Mouse (Mus musculus) kidney, embryonic 16.5 days (tissue): ENCODE results near the gene Spg7. TPM values are rescaled to one million over a fixed set of nuclear protein-coding genes. Genes with fewer than 3 reads are reported as not detected.

ENCODE experiments used
- ATAC-seq: fragments of 200-750 bp; cut with Nextera tagmentation; 2 replicates; pipeline ENCODE4 v1.8.0; 2017; ENCODE audit warnings: moderate TSS enrichment; ENCODE audit not compliant: low FRiP score, low TSS enrichment
- H3K27ac ChIP-seq: fragments of 300-500 bp; sonication (generic); 2 replicates; pipeline ENCODE4 v1.5.1; 2014; ENCODE audit warnings: low read length
- H3K27me3 ChIP-seq: fragments of 300-500 bp; sonication (generic); 2 replicates; pipeline ENCODE4 v1.6.1; 2014; ENCODE audit warnings: low read length, control low read depth, mixed read lengths; ENCODE audit not compliant: insufficient read depth
- H3K36me3 ChIP-seq: fragments of 300-500 bp; sonication (generic); 2 replicates; pipeline ENCODE4 v1.6.1; 2014; ENCODE audit warnings: low read length, control low read depth, mixed read lengths; ENCODE audit not compliant: insufficient read depth
- H3K4me1 ChIP-seq: fragments of 300-500 bp; sonication (generic); 2 replicates; pipeline ENCODE4 v1.6.1; 2014; ENCODE audit warnings: low read length, control low read depth, mixed read lengths; ENCODE audit not compliant: insufficient read depth
- H3K4me2 ChIP-seq: fragments of 300-500 bp; sonication (generic); replicated peaks from 2 replicates; pipeline ENCODE4 v1.6.1; 2014; ENCODE audit warnings: low read depth, low read length
- H3K4me3 ChIP-seq: fragments of 300-500 bp; sonication (generic); 2 replicates; pipeline ENCODE4 v1.5.1; 2014; ENCODE audit warnings: mild to moderate bottlenecking, low read length
- H3K9ac ChIP-seq: fragments of 300-500 bp; sonication (generic); replicated peaks from 2 replicates; pipeline ENCODE4 v1.6.1; 2014; ENCODE audit warnings: low read length
- H3K9me3 ChIP-seq: fragments of 300-500 bp; sonication (generic); 2 replicates; pipeline ENCODE4 v1.6.1; 2016; ENCODE audit warnings: low read length, control low read depth
- whole genome bisulfite sequencing: fragments of 180-500 bp; shearing (Covaris S2); extraction: QIAGEN DNeasy Blood & Tissue Kit; methylation state at CpG from one replicate; pipeline ENCODE4 v1.1.7; 2014; 5-methylcytosine and 5-hydroxymethylcytosine counted together
- polyA plus RNA-seq: library from polyadenylated mRNA; unstranded; fragments of >200 nt; fragmentation: Nextera tagmentation; extraction: Ambion mirVana; gene quantifications from 2 replicates; pipeline ENCODE4 v1.2.1, GENCODE M21; 2015

Spg7 gene
- polyA plus RNA-seq, 1 experiment from 2014 or later, result 56.6 TPM

DNA sequence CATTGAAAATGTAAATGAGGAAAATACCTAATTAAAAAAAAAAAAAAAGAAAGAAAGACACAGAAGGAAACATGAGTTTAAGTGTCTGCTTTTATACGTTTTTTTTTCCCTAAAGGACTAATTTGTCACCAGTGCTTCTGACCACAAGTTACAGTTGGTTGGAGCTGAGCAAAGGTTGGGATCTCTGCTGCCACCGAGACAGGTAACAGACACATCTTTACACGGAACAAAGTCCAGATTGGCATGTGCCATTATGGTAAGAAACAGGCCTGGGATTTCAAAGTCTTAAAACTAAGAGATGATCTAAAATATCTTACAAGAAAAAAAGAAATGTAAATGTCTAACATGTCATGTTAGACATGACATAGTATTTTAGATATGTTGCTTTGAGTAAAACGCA, 16.0 kb upstream of the Spg7 start:
- no peak overlapping the region for H3K4me3 ChIP-seq
- H3K27ac ChIP-seq, result no peak overlapping the region
- no peak overlapping the region for H3K4me2 ChIP-seq
- H3K36me3 ChIP-seq, result no peaks in the 10 kb centered on the region
- H3K27me3 ChIP-seq, result no peaks in the 10 kb centered on the region
- no peaks in the 10 kb centered on the region for H3K9me3 ChIP-seq
- 65% methylated on average over 4 of the region's 4 CpGs for WGBS
- H3K9ac ChIP-seq, result no peak overlapping the region
- H3K4me1 ChIP-seq, result peaks cover 14% of the 10 kb centered on the region
- ATAC-seq, result no peak

DNA sequence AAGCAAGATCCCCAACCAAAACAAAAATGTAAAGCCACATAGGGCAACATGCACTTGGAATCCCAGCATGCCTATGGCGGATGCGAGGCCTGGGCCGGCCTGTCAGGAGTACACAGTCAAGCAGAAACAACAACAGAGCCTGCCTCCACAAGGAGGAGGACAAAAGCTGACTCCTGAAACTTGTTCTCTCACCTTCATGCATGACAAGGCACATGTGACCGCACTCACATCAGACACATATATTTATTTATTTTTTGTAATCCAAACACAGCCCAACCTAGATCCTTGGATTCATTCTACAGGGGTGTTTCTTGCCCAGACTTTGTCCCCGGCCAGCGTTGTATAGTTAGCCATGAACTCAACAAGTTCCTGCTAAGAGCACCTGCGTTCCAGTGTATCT, 14.9 kb upstream of the Spg7 start:
- H3K9ac ChIP-seq, result no peak overlapping the region
- ATAC-seq, result peak; percentile 40; the same call in 1 of the 2 replicates
- no peaks in the 10 kb centered on the region for H3K27me3 ChIP-seq
- peaks cover 14% of the 10 kb centered on the region for H3K4me1 ChIP-seq
- no peak overlapping the region for H3K4me2 ChIP-seq
- no peaks in the 10 kb centered on the region for H3K9me3 ChIP-seq
- H3K36me3 ChIP-seq, result no peaks in the 10 kb centered on the region
- H3K4me3 ChIP-seq, result no peak overlapping the region
- peak overlapping the region; percentile 71 for H3K27ac ChIP-seq
- 72% methylated on average over 7 of the region's 7 CpGs for WGBS

DNA sequence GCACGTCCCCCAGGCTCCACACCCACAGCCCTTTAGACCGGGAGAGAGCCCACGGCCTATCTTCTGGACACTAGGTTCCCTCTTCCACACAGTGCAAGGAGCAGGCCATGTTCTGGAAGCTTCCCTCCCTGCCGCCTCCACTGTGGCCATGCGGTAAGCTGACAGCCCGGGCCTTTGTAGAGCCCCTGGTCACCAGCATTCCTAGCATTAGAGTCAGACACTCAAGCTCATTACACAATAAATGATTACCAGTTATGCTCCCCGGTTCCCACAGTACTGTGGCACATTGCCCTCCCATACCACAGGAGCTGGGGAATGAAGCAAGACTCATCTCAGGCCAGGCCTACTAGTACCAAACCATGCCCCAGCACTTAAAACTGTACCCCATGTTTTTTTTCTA, 14.3 kb upstream of the Spg7 start:
- Histone ChIP-seq H3K27me3 (no peaks in the 10 kb centered on the region), H3K27ac (peak overlapping the region; percentile 71), H3K36me3 (no peaks in the 10 kb centered on the region), H3K9me3 (no peaks in the 10 kb centered on the region), H3K4me3 (no peak overlapping the region), H3K9ac (no peak overlapping the region), H3K4me1 (peaks cover 10% of the 10 kb centered on the region), H3K4me2 (no peak overlapping the region)
- ATAC-seq, result peak; percentile 57
- WGBS, result 80% methylated on average over 7 of the region's 7 CpGs

DNA sequence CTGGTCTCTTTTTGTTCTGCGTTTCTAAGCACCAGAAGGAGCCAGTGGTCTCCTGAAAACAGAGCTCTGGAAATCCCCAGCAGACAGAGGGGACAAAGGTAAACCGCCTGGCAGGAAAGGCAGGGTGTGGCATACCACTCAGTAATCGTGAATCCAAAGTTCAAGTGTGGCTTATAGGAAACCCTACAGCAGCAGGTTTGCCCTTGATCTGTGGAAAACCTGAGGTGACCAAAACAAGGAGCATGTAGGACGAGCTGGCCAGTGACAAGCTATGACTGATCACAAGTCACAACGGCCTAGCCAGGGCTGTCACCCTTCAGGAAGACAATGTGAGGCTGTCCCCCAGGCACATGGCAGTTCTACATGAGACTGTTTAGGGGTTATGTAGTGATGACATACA, 11.3 kb upstream of the Spg7 start:
- no peaks in the 10 kb centered on the region for H3K36me3 ChIP-seq
- H3K27ac ChIP-seq, result peak overlapping the region; percentile 21; the same call in 1 of the 2 replicates
- H3K9me3 ChIP-seq, result no peaks in the 10 kb centered on the region
- H3K4me2 ChIP-seq, result no peak overlapping the region
- WGBS, result 59% methylated on average over 5 of the region's 5 CpGs
- ATAC-seq, result no peak
- no peaks in the 10 kb centered on the region for H3K27me3 ChIP-seq
- no peak overlapping the region for H3K9ac ChIP-seq
- 0 out of 2 replicates have a peak, but pooled peaks cover 2% of the 10 kb centered on the region for H3K4me1 ChIP-seq
- no peak overlapping the region for H3K4me3 ChIP-seq

DNA sequence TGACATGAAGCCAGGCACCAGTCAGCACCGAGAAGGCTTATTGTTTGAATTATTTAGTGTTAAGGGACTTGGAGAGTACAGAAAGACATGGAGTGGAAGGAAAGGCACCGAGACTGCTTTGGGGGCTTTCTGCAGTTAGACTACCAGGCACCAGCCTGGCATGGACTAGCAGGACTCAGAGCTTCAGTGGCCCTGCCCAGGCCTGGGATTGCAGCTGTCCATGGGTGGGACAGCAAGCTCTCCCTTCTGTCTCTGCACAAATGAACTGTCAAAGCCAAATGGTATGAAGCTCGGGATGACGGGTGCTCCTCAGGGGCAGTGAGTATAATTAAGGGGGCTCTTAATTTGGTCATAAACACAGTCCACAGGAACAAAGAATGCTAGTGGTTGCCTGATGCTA, 1.3 kb downstream of the Spg7 start:
- Histone ChIP-seq H3K9ac (peak overlapping the region; percentile 98; the same call in 1 of the 2 replicates), H3K4me2 (peak overlapping the region; percentile 68), H3K27ac (no peak overlapping the region), H3K4me3 (no peak overlapping the region), H3K36me3 (no peaks in the 10 kb centered on the region), H3K27me3 (no peaks in the 10 kb centered on the region), H3K9me3 (no peaks in the 10 kb centered on the region), H3K4me1 (peaks cover 18% of the 10 kb centered on the region)
- 64% methylated on average over 4 of the region's 4 CpGs for WGBS
- ATAC-seq, result no peak

DNA sequence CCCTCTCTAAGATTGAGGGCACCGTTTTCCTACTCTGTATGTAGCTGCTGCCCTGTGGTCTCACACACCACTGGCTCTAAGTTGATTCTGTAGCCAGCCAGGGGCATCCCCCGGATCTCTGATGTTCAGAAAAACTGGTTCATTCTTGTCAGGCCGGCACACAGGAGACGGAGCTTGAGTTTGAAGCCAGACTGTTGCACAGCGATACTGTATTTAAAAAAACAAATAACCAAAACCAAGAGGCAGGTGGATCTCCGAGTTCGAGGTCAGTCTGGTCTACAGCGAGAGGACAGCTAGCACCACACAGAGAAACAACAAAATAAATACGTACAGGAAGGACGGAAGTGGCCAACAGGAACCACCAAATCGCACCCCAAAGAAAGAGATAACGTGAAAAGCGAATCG, 2.1 kb downstream of the Spg7 start:
- Histone ChIP-seq H3K4me3 (peak overlapping the region; percentile 96), H3K27me3 (no peaks in the 10 kb centered on the region), H3K36me3 (no peaks in the 10 kb centered on the region), H3K9me3 (no peaks in the 10 kb centered on the region), H3K4me2 (peak overlapping the region; percentile 68), H3K4me1 (peaks cover 18% of the 10 kb centered on the region), H3K9ac (peak overlapping the region; percentile 98), H3K27ac (peak overlapping the region; percentile 90)
- peak; percentile 43 for ATAC-seq
- WGBS, result under 1% methylated on average over 14 of the region's 14 CpGs

DNA sequence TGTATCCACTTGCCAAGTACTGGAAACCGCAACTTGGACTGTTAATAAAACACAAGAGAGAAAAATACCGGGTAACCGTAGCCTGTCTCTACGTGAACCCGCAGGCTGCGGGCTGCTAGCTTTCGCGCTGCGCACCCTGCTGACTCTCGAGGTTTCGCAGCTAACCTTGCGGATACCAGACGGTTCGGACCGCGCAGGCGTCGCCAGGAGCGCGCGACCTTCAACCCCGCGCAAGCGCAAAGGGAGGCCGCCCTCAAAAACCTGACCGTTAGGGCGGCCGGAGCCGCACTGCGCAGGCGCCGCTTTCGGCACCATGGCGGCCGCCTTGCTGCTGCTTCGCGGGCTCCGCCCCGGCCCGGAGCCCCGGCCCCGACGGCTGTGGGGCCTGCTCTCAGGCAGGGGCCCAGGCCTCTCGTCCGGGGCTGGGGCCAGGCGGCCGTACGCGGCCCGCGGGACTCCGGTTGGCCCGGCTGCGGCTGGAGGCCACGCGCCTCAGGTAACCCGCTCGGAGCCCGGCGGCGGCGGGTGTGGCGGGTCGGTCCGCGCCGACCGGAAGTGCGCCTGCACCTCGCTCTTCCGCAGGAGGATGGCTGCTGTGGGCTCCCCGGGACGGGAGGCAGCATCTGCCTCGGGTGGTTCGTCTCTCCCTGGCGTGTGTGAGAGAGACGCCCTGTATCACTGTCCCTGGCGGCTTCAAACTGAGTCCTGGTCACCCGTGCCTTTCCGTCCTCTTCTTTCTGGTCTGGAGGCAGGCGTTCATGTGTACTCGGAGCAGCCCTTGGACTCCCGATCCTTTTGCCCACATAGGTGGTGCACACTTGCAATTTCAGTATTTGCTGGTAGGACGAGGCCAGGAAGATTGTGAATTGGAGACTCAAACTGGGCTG, 2.7 kb downstream of the Spg7 start:
- H3K4me1 ChIP-seq, result peaks cover 18% of the 10 kb centered on the region
- peak overlapping the region; percentile 98 for H3K9ac ChIP-seq
- no peaks in the 10 kb centered on the region for H3K9me3 ChIP-seq
- H3K36me3 ChIP-seq, result no peaks in the 10 kb centered on the region
- no peaks in the 10 kb centered on the region for H3K27me3 ChIP-seq
- H3K27ac ChIP-seq, result peak overlapping the region; percentile 90
- under 1% methylated on average over 82 of the region's 84 CpGs for WGBS
- ATAC-seq, result peak; percentile 97
- H3K4me2 ChIP-seq, result peak overlapping the region; percentile 76
- peak overlapping the region; percentile 96 for H3K4me3 ChIP-seq

DNA sequence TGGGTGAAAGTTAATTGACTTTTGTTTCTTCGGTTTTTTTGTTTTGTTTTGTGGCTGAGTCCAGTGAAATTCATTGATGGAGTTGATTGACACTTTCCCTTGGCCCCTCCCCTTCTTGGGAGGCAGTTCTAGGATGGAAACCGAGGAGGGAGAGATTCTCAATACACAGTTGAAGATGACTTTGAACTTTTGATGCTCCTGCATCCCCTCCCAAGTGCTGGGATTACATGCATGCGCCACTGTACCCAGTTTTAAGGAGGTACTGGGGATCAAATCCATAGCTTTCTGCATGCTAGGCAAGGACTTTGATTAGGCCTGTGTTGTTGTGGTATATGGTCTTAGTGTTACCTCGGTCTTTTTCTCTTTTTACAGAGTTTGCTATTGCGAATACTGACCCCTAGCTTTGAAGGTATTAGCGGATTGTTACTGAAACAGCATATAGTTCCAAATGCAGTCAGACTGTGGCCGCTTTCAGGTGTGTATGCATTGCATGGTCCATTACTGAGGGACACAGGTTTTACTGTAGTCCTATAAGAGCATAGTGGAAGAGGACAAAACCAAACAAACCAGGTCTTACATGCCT, 3.5 kb downstream of the Spg7 start:
- Histone ChIP-seq H3K9me3 (no peaks in the 10 kb centered on the region), H3K27ac (peak overlapping the region; percentile 90), H3K27me3 (no peaks in the 10 kb centered on the region), H3K9ac (peak overlapping the region; percentile 98), H3K4me1 (peaks cover 18% of the 10 kb centered on the region), H3K36me3 (peaks cover 3% of the 10 kb centered on the region; the same call in 1 of the 2 replicates), H3K4me2 (peak overlapping the region; percentile 76), H3K4me3 (peak overlapping the region; percentile 96)
- 31% methylated on average over 7 of the region's 7 CpGs for WGBS
- no peak for ATAC-seq

DNA sequence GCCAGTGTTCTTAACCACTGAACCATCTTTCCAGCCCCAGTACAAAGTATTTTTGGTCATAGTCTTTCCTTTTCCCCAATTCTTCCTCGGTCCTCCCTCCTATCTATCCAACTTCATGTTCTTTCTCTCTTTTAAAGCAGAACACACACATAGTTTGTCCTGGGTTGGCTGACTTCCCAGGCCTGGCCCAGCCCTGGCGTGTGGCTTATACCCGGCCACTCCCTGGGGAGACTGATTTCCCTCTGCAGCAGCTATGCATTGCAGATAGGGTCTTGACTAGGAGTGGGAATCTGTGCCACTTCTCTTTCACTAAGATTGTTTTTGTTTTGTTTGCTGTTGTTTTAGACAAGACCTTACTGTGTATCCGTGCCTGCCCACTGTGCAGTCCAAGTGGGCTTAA, 8.4 kb downstream of the Spg7 start:
- Histone ChIP-seq H3K36me3 (peaks cover 28% of the 10 kb centered on the region), H3K4me2 (no peak overlapping the region), H3K9ac (no peak overlapping the region), H3K9me3 (no peaks in the 10 kb centered on the region), H3K27ac (no peak overlapping the region), H3K4me3 (no peak overlapping the region), H3K27me3 (no peaks in the 10 kb centered on the region), H3K4me1 (peaks cover 8% of the 10 kb centered on the region)
- 79% methylated on average over 4 of the region's 4 CpGs for WGBS
- ATAC-seq, result no peak

DNA sequence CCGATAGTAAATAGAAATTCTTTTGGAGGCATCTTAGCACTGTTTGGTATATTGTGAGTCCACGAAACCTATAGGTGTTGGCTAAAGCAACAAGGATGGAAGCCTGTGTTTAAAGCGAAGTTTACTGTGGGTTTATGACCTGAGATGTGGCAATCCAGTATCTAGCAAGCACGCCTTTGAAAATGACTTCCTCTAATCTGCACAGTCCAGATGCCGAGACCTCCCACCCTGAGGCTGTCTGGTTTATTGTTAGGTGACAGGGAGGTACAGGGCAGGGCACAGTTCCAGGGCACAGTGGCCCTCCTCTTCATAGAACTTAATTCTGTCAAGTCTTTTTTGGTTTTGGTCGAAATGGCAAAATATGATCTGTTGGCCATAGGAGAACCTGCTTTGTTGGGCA, 14.5 kb downstream of the Spg7 start:
- Histone ChIP-seq H3K9ac (no peak overlapping the region), H3K36me3 (peaks cover 73% of the 10 kb centered on the region), H3K9me3 (no peaks in the 10 kb centered on the region), H3K4me3 (no peak overlapping the region), H3K27ac (no peak overlapping the region), H3K27me3 (no peaks in the 10 kb centered on the region), H3K4me2 (no peak overlapping the region), H3K4me1 (no peaks in the 10 kb centered on the region)
- 85% methylated on average over 6 of the region's 6 CpGs for WGBS
- ATAC-seq, result no peak
